Mouse (Mus musculus) kidney, adult 2 months (tissue): ENCODE measurements around the gene Saa3. TPM values are rescaled to one million over a fixed set of nuclear protein-coding genes. Genes with fewer than 3 reads are reported as not detected.
A peak's percentile ranks its signal among the peaks of the same experiment; 100 is the strongest.
"Not testable (repeated sequence)": the region's sequence is repeated elsewhere in the genome, so short reads cannot be mapped to it uniquely, and the experiment has no call there.

Experiments
- DNase-seq: peaks from one replicate; pipeline ENCODE4 v3.0.0; 2021
- H3K27ac ChIP-seq: fragments of 200-500 bp; 2 replicates; pipeline ENCODE4 v1.5.1; 2012; ENCODE audit warnings: low read depth, low read length, control low read depth, inconsistent platforms; ENCODE audit not compliant: insufficient read depth
- H3K27me3 ChIP-seq: fragments of 200-500 bp; replicated peaks from 2 replicates; pipeline ENCODE4 v1.6.1; 2012; ENCODE audit warnings: mild to moderate bottlenecking, moderate library complexity, low read length, inconsistent platforms; ENCODE audit not compliant: control insufficient read depth, insufficient read depth
- H3K36me3 ChIP-seq: fragments of 200-500 bp; 2 replicates; pipeline ENCODE4 v1.6.1; 2012; ENCODE audit warnings: mild to moderate bottlenecking, moderate library complexity, low read length, inconsistent platforms; ENCODE audit not compliant: control insufficient read depth, insufficient read depth
- H3K4me1 ChIP-seq: fragments of 200-500 bp; 2 replicates; pipeline ENCODE4 v1.6.1; 2011; ENCODE audit warnings: low read length; ENCODE audit not compliant: control insufficient read depth, insufficient read depth
- H3K4me3 ChIP-seq: fragments of 200-500 bp; 2 replicates; pipeline ENCODE4 v1.5.1; 2011; ENCODE audit warnings: mild to moderate bottlenecking, low read depth, low read length, control low read depth; ENCODE audit not compliant: insufficient read depth
- CTCF ChIP-seq: fragments of 200-500 bp; conservative IDR thresholded peaks from 2 replicates; pipeline ENCODE4 v1.5.1; 2011; ENCODE audit warnings: low read depth, mild to moderate bottlenecking, control low read depth, low read length, moderate library complexity, mixed read lengths; ENCODE audit not compliant: insufficient read depth, insufficient read length
- POLR2A ChIP-seq: fragments of 200-500 bp; IDR thresholded peaks from one replicate; pipeline ENCODE4 v1.6.1; 2011; ENCODE audit warnings: low read depth, low read length, control low read depth
- WGBS: fragments of 180-500 bp; shearing (Covaris S2); methylation state at CpG from one replicate; pipeline ENCODE4 v1.1.7; 2018; 5-methylcytosine and 5-hydroxymethylcytosine counted together
- polyA plus RNA-seq: library from polyadenylated mRNA; depleted of rRNA; stranded (reverse); fragments of >200 nt; gene quantifications from 2 replicates; pipeline ENCODE4 v1.2.3, GENCODE M21; 2012

Gene Saa3
- polyA plus RNA-seq, 1 experiment, result 0.17 TPM

DNA sequence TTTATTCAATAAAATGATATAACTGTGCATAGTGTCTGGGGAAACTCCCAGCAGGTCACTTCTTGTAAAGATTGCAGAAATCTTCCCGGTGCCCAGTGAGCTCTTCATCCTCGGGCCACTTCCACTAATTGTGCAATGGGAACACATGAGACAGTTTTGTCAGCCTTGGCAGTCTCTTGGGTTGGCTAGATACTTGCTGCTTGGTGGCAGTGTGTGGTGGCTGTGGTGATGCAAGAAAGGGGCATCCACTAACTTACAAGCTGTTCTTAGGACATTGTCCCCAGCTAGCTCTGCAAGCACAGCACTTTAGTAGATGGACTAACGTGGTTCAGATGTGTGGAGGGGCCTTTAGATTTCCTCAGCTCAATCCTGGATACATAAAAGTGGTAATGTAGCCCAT, 30.3 kb upstream of the Saa3 start:
- Histone ChIP-seq H3K36me3 (no peaks in the 10 kb centered on the region), H3K27me3 (no peaks in the 10 kb centered on the region), H3K4me3 (no peak overlapping the region), H3K4me1 (no peaks in the 10 kb centered on the region), H3K27ac (no peak overlapping the region)
- TF ChIP-seq POLR2A, result no peak
- no peak for TF ChIP-seq CTCF
- 75% methylated on average over 3 of the region's 3 CpGs for WGBS
- DNase-seq, result peak; percentile 8

DNA sequence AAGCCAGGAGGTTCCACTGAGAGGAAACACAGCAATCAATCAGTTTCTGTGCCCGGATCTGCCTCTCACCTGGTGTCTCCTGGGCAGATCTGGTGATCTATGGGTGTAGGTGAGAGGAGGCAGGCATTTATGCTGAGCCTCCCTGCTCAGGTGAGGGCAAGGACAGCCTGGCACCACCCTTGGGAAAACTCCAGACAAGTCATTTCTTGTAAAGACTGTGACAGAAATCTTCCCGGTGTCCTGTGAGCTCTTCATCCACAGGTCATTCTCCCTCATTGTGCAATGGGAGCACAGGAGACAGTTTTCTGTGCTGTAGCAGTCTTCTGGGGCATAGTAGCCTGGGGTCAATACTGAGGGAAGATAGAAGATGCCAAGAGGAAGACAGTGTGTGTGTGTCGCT, 27.4 kb upstream of the Saa3 start, which contains the start of gene Saa1:
Gene Saa1 (minus strand): TSS at position 101 of the 400 bp plus-strand sequence.
- H3K4me3 ChIP-seq, H3K36me3 ChIP-seq, DNase-seq, H3K4me1 ChIP-seq, H3K27ac ChIP-seq, H3K27me3 ChIP-seq: not testable (repeated sequence)
- WGBS, result 50% methylated on average over 3 of the region's 3 CpGs

- 80% methylated on average over 5 of the region's 5 CpGs for WGBS
- DNase-seq, H3K4me3 ChIP-seq: not testable (repeated sequence)
These were observed 24.5 kb upstream of the Saa3 start for GRCm38 (mm10) chr7:46740041-46740440.

DNA sequence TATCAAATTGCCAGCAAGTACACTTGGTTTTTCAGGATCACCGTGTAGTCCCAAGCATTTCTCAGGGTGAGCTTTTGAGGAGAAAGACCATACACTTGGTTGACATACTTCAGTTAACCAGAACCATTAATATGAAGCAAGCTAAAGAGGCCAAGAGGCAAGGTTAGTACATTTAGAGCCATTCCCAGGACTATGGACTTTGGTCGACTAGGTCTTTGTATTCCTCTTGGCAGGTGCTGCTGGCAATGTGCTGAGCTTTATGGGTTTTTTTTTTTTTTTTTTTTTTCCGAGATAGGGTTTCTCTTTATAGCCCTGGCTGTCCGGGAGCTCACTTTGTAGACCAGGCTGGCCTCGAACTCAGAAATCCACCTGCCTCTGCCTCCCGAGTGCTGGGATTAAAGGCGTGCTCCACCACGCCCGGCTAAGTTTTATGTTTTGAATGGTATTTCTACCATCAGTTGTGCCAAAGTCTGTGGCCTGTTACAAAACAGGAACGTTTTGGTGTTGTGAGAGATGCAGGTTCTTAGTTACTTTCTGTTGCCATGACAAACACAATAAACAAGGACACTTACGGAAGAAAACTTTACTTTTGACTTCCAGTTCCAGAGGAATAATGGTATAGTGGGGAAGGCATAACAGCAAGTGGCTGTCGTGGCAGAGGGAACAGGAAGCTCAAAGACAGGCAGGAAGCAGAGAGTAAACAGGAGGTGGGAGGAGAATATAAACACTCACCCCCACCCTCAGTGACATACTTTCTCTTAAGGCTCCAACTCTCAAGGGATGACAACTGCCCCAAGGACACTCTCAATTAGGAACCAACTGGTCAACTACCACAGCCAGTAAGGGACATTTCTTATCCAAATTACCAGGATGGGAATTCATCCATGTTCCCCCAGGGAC, 23.3 kb upstream of the Saa3 start:
- peak overlapping the region; percentile 72 for H3K27ac ChIP-seq
- no peak overlapping the region for H3K4me3 ChIP-seq
- peak; percentile 87 for DNase-seq
- peaks cover 7% of the 10 kb centered on the region; the same call in 1 of the 2 replicates for H3K4me1 ChIP-seq
- no peaks in the 10 kb centered on the region for H3K27me3 ChIP-seq
- WGBS, result 48% methylated on average over 12 of the region's 12 CpGs
- no peak for TF ChIP-seq CTCF
- H3K36me3 ChIP-seq, result no peaks in the 10 kb centered on the region

More at GRCm38 (mm10) chr7:46740041-46740440, 24.5 kb upstream of the Saa3 start:
- not testable (repeated sequence) for H3K4me1 ChIP-seq, H3K27ac ChIP-seq, H3K36me3 ChIP-seq, H3K27me3 ChIP-seq

- 87% methylated on average over 2 of the region's 2 CpGs for WGBS
- TF ChIP-seq CTCF, result no peak
- TF ChIP-seq POLR2A, result no peak
- DNase-seq, result no peak
- Histone ChIP-seq H3K4me3 (no peak overlapping the region), H3K27me3 (no peaks in the 10 kb centered on the region), H3K4me1 (peaks cover 7% of the 10 kb centered on the region; the same call in 1 of the 2 replicates), H3K36me3 (no peaks in the 10 kb centered on the region), H3K27ac (no peak overlapping the region)
These were observed 19.5 kb upstream of the Saa3 start for GRCm38 (mm10) chr7:46734983-46735382.

DNA sequence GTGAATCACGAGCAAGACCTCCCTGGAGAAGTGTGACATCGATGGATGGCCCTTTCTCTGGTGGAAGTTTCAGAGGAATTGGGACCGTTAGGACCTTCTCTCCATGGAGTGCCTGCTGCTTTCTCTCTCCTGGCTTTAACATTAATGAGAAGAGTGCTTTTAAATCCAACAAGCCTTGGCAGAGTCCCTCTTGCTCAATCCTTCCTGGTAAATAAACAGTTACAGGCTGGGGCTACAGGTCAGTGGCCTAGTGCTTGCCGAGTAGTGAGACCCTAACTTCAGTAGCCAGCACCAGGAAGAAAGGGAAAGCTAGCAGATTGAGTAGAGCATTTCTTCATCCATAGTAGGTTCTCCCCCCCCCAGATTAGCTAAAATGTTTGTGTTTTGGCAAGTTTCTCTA, 17.0 kb upstream of the Saa3 start, which contains the start of gene Saa4:
Gene Saa4 (minus strand): TSS at position 146 of the 400 bp plus-strand sequence.
- TF ChIP-seq POLR2A (no peak), CTCF (no peak)
- no peaks in the 10 kb centered on the region for H3K36me3 ChIP-seq
- no peak within 1 kb of the TSS for H3K4me3 ChIP-seq
- no peaks in the 10 kb centered on the region for H3K27me3 ChIP-seq
- WGBS, result 73% methylated on average over 4 of the region's 4 CpGs
- no peaks in the 10 kb centered on the region for H3K4me1 ChIP-seq
- H3K27ac ChIP-seq, result no peak within 1 kb of the TSS
- DNase-seq, result peak; percentile 20

DNA sequence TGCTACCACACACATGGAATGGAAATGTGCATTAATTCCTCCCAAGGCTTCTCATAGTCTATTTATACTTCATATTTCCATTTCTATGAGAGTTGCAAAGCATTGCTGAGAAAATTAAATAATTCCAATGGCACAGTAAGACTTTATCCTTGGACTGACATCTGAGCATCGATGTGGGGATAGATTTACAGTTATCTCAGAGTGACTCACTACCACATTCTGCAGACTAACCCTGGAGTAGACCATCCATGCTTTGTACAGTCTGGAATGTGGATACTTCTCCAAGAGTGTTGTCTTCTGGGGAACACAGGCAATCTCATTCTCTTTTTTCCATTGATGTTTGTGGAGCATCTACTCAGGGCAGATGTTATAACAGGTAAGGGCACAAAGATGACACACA, 12.1 kb upstream of the Saa3 start:
- DNase-seq, result no peak
- Histone ChIP-seq H3K27me3 (no peaks in the 10 kb centered on the region), H3K27ac (no peak overlapping the region), H3K36me3 (no peaks in the 10 kb centered on the region), H3K4me1 (peaks cover 7% of the 10 kb centered on the region; the same call in 1 of the 2 replicates), H3K4me3 (no peak overlapping the region)
- TF ChIP-seq CTCF (no peak), POLR2A (no peak)
- WGBS, result 86% methylated on average over 1 of the region's 1 CpGs

DNA sequence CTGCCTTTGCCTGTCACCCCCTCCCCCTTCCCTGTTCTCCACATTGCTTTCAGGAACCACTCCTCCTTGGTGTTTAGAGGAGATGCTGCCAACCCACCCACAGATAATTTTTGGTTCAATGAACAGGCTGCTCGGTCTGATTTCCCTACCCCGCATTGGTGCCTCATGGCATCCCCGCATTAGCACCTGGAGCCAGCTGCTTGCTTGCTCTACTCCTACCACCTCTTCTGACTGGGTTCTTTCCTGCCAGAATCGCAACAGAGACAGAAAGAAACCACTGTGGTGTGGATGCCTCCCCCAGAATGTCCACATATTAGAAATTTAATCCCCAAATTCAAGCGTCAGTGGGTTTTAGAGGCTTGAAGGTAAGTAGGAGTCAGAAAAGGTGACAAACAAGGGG, 8.9 kb upstream of the Saa3 start:
- peaks cover 7% of the 10 kb centered on the region; the same call in 1 of the 2 replicates for H3K4me1 ChIP-seq
- H3K36me3 ChIP-seq, result no peaks in the 10 kb centered on the region
- H3K27ac ChIP-seq, result no peak overlapping the region
- no peaks in the 10 kb centered on the region for H3K27me3 ChIP-seq
- H3K4me3 ChIP-seq, result no peak overlapping the region
- DNase-seq, result no peak
- TF ChIP-seq CTCF (no peak), POLR2A (no peak)
- 35% methylated on average over 5 of the region's 5 CpGs for WGBS
